Mouse (Mus musculus) liver, embryonic 14.5 days (tissue): ENCODE data around the gene Fam13c.

Experiments used
- CTCF ChIP-seq: IDR thresholded peaks from 2 replicates; pipeline ENCODE4 v1.5.1; 2016; ENCODE audit warnings: antibody characterized with exemption, low read depth, control low read depth
- EP300 ChIP-seq: IDR thresholded peaks from 2 replicates; pipeline ENCODE4 v1.6.1; 2016; ENCODE audit warnings: antibody characterized with exemption, low read depth

- TF ChIP-seq CTCF (no peak), EP300 (no peak)
Measured at GRCm38 (mm10) chr10:70402006-70402405, 38.3 kb upstream of the Fam13c start.
